Mouse (Mus musculus): ENCODE data around the gene Rasd2. TPM values are rescaled to one million over a fixed set of nuclear protein-coding genes. Genes with fewer than 3 reads are reported as not detected.

Gene Rasd2
- total RNA-seq (2021), result 1 to 10 TPM; 7.8 to 9.8 TPM

- no peak for DNase-seq
- intact Hi-C loops (cut with DNase I), result no loop called here
Measured at GRCm38 (mm10) chr8:75213686-75214085, at the start of gene Rasd2. Gene Rasd2, plus strand, starts transcription at chr8:75213944.

GRCm38 (mm10) chr8:75169363-75169762, 44.4 kb upstream of the Rasd2 start:
- intact Hi-C loops (cut with DNase I), result no loop called here
- DNase-seq, result peak; percentile 93

- DNase-seq, result no peak
- intact Hi-C loops (cut with DNase I), result no loop called here
Measured at GRCm38 (mm10) chr8:75172009-75172685, 41.6 kb upstream of the Rasd2 start.

GRCm38 (mm10) chr8:75193022-75193421, 20.7 kb upstream of the Rasd2 start:
- intact Hi-C loops (cut with DNase I), result no loop called here
- DNase-seq, result no peak

GRCm38 (mm10) chr8:75194473-75195071, 19.2 kb upstream of the Rasd2 start:
- no peak for DNase-seq
- intact Hi-C loops (cut with DNase I), result no loop called here

DNA sequence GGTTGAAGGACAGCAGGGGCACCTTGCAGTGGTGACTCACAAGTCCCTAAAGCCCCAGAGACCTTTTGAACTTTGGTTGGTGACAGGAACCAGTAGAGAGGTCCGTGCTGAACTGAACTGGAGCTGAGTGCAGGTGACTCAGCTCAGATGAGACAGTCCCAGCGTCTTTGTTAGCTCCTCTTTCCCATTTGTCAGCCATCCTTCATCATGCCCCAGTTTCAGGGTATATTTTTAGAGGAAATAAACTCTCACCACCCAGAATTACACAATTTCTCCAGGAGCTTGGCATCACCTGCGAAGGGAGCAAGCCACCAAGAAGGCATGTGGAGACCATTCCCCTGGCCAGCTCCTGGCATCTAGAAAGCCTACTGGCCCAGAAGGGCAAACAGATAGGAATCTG, 16.6 kb upstream of the Rasd2 start:
- DNase-seq, result no peak
- intact Hi-C loops (cut with DNase I), result no loop called here

- intact Hi-C loops (cut with DNase I), result no loop called here
- no peak for DNase-seq
Measured at GRCm38 (mm10) chr8:75197862-75198261, 15.9 kb upstream of the Rasd2 start.

DNA sequence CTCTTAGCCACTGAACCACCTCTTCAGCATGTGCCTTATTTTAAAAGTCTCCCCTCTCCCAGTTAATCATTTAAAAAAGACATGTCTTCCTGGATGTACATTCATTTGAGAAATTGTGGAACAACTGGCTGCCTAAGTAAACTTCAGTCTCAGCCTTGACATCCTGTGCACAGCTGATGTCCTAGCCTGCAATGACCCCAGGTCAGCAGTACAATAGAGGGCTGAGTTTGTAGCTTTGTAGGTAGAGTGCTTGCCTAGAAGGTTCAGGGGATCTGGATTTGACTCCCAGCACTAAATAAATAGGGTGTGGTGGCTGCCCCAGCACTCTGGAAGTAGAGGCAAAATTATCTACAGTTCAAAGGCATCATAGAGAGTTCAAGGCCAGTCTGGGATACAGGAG, 15.4 kb upstream of the Rasd2 start:
- intact Hi-C loops (cut with DNase I), result no loop called here
- DNase-seq, result no peak

DNA sequence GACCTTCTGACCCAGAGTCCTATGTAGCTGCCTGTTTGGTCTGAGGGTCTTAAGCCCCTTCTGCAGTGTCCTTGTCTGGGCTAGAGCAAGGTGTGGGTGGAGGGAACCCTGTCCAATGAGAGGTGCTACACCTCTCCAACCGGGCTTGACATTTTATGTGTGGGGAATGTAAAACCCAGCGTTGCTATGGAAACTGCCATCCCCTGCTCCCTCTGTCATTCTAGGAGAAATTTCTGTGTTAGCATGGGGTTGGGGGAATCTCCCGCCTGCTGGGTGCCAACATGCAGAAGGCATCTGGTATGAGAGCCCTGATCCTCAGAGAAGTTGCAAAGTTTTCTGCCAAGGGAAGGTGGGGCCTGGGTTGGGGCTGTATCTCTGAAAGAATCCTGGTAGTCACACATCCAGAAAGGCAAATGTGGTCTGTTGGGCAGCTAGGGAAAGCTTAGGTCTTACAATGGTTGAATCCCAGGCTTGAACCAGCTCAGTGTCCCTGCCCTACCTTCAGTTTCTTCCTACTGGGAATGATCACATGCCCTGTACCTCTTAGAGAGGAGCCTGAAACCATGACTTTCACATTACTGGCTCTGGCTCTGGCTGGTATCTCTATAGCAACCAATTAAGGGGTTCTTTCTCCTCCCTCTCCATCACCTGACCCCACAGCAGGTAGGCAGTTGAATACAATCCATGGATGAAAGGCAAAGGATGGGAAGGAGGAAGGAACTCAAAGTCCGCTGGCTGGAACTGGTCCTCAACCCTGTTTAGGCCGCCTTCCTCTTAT, 14.6 kb upstream of the Rasd2 start:
- intact Hi-C loops (cut with DNase I), result no loop called here
- no peak for DNase-seq

- no peak for DNase-seq
- intact Hi-C loops (cut with DNase I), result no loop called here
Measured at GRCm38 (mm10) chr8:75199914-75200313, 13.8 kb upstream of the Rasd2 start.

DNA sequence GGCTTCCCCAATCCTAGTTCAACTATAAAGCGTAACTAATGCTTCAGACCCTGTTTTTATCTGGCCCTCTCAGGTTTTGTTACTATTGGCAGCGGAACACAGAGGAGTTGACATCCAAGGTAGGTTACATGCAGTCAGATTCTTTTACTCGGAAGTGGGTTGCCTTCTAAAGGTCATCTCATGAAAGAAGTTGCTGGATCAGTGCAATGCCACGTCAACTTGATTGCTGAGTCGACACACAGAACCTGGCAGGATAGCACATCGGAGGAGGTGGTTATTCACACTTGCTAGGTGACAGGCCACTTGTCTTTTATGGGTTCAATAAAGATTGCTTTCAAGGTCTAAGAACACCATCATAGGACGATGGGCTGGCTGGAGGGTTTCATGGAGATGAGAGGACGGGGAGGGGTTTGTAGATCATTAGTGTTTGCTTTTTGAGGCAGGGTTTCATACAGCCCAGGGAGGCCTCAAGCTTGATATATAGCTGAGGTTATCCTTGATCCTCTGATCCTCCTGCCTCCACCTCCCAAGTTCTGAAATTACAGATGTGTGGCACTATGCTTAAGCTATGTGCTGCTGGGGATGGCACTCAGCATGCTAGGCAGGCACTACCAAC, 11.6 kb upstream of the Rasd2 start:
- DNase-seq, result no peak
- intact Hi-C loops (cut with DNase I), result no loop called here

- DNase-seq, result no peak
- intact Hi-C loops (cut with DNase I), result no loop called here
Measured at GRCm38 (mm10) chr8:75202913-75203312, 10.8 kb upstream of the Rasd2 start.

DNA sequence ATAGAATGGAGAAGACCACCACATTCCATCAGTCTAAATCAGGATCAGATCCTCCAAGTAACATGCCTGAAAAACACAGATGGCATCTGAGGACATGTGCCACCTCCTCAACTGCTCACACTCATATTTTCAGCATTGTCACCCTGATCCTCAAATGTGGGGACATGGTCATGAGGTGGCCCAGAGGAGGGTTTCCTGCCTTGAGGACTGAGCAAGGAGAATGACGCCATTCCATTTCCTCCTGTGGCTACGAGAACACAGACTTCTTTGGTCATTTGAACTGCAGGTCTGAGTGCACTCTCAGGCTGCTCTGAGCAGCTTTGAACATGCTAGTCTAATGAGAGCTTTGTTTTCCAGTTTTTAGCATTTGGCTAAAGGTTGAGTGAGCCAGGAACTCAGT, 10.3 kb upstream of the Rasd2 start:
- no peak for DNase-seq
- intact Hi-C loops (cut with DNase I), result no loop called here

- intact Hi-C loops (cut with DNase I), result no loop called here
- DNase-seq, result no peak
Measured at GRCm38 (mm10) chr8:75204190-75204868, 9.4 kb upstream of the Rasd2 start.

- peak; percentile 63 for DNase-seq
- intact Hi-C loops (cut with DNase I), result no loop called here
Measured at GRCm38 (mm10) chr8:75211461-75211860, 2.3 kb upstream of the Rasd2 start.

DNA sequence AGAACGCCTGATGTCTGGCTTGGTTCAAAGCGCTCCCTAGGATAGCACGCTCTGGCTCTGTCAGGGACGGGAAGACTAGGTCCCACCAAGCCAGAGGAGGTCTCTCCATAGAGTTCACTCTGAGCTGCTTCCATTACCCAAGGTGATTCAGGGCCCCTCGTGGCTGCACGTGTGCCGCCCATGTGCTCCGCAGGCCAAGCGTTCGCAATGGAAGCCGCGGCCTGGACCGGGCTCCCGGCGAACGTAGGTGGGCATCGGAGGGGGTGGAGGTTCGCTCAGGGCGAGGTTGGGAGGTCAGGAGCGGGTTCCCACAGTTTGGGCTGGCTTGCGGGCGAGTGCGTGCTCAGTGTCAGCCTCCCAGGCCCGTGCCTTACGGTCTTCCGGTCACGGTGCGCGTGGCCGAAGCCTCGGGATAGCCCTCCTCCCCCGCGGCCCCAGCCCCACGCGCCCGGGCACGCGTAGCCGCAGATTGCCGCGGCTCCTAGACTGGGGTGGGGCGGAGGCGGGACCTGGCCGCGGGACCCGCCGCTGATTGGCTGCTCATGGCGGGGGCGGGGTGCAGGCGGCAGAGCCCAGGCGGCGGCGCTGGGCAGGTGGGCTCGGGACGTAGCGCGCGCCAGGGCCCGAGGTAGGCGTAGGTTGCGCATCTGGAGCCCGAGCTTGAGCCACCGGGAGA, 975 bp upstream of the Rasd2 start:
- intact Hi-C loops (cut with DNase I), result no loop called here
- DNase-seq, result peak; percentile 80

DNA sequence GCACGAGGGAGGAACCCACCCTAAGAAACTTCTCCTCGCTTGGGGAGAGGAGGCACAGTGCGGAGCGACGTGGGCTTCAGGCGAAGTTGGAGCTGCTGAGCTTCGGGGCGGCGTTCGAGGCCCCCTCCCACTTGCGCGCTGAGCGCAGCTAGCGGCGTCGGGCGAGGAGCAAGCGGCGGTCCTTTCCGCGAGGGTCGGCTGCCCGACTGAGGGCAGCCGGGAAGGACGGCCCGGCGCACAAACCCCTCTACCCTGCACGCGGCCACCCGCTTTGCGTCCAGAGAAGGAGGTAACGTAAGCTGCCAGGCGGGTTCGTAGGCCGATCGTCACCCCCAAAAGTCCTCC, 465 bp upstream of the Rasd2 start:
- no peak for DNase-seq
- intact Hi-C loops (cut with DNase I), result no loop called here

DNA sequence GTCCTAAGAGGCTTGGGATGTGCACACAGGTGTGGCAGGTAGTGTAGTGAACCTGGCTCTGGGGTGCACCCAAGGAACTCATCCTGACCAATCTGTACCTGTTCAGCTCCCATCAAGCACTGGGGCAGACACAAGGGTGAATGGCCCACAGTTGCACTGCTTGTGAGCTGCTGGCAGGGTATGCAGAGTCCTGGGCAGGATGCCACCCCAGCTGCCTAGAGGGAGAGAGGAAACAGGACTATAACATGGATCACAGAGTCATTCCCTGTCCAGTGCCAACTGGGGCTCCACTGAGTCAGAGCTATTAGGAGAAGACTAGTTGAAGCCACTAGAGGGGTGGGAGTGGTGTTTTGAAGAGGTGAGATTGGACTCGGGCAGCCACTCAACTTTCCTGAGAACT, 1.3 kb downstream of the Rasd2 start:
- DNase-seq, result peak; percentile 89

DNA sequence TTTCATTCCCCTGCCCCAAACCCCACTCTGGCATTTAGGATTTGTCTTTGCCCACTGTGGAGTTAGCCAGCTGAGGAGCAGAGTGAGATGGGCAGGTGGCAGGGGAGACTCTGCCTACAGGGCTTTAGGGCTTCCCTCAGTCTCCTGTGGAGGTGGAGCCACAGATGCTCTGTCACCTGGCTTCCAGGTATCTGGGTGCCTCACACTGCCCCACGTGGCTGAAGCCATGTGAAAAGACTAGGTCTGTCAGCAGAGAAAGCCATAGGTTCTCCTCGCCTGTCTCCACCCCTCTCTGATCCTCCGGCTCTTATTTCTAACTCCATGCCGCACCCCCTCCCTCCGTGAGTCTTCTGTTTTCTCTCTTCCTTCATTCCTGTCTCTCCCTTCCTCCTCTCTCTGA, 2.2 kb downstream of the Rasd2 start:
- intact Hi-C loops (cut with DNase I), result loop anchor here (5.0 kb wide), 2 partner anchors 84 to 144 kb away; no protein-coding TSS in a partner anchor
- DNase-seq, result no peak

More for the DNA sequence above, 1.3 kb downstream of the Rasd2 start:
- intact Hi-C loops (cut with DNase I), result loop anchor here (5.0 kb wide), 2 partner anchors 83 to 143 kb away; no protein-coding TSS in a partner anchor

DNA sequence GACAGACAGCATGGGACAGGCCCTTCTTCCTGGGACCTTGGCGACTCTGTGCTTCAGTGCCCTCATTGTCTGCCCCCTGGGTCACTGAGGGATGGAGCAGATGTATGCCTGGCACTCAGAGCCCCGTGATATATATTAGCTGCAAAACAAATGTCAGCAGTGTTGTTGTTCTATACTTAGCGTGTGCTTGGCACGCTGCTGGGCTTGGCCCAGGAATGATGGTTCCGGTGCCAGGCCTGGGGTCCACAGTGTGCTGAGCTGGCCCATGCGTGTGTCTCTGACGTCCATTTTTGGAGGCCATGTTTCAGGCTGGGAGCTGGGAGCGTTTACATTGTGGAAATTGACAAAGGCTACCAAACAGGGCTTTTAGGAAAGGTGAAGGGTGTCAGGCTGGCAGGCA, 3.1 kb downstream of the Rasd2 start:
- DNase-seq, result peak; percentile 39
- intact Hi-C loops (cut with DNase I), result loop anchor here (5.0 kb wide), 2 partner anchors 85 to 145 kb away; no protein-coding TSS in a partner anchor

All from left cerebral cortex, postnatal 4 days (tissue).